Mouse (Mus musculus): Measurements from ENCODE around the gene Emg1. TPM values are rescaled to one million over a fixed set of nuclear protein-coding genes. Genes with fewer than 3 reads are reported as not detected.

The Emg1 gene
- polyA plus RNA-seq, 1 experiment, result 19.1 TPM

GRCm38 (mm10) chr6:124732476-124733370, 20.7 kb upstream of the Emg1 start:
- Histone ChIP-seq H3K27me3 (ENCODE audit: control insufficient read depth) (no peaks in the 10 kb centered on the region), H3K36me3 (ENCODE audit: control insufficient read depth) (peaks cover 2% of the 10 kb centered on the region), H3K4me3 (replicated peaks) (peak overlapping the region; percentile 38), H3K9me3 (ENCODE audit: control insufficient read depth, low read length) (no peaks in the 10 kb centered on the region), H3K4me1 (ENCODE audit: control insufficient read depth) (peaks cover 22% of the 10 kb centered on the region)
- TF ChIP-seq TAL1 (IDR thresholded peaks at IDR 0.05; ENCODE audit: low read length), result no peak
- TF ChIP-seq GATA1 (IDR thresholded peaks at IDR 0.05; ENCODE audit: low read length), result no peak

- TF ChIP-seq TAL1 (IDR thresholded peaks at IDR 0.05; ENCODE audit: low read length) (no peak), GATA1 (IDR thresholded peaks at IDR 0.05; ENCODE audit: low read length) (no peak)
- Histone ChIP-seq H3K36me3 (ENCODE audit: control insufficient read depth) (peaks cover 5% of the 10 kb centered on the region), H3K9me3 (ENCODE audit: control insufficient read depth, low read length) (no peaks in the 10 kb centered on the region), H3K27me3 (ENCODE audit: control insufficient read depth) (no peaks in the 10 kb centered on the region), H3K4me1 (ENCODE audit: control insufficient read depth) (peaks cover 25% of the 10 kb centered on the region), H3K4me3 (replicated peaks) (no peak overlapping the region)
Observed at GRCm38 (mm10) chr6:124731038-124731437, 19.1 kb upstream of the Emg1 start.

- Histone ChIP-seq H3K4me1 (ENCODE audit: control insufficient read depth) (peaks cover 27% of the 10 kb centered on the region), H3K27me3 (ENCODE audit: control insufficient read depth) (no peaks in the 10 kb centered on the region)
Observed at GRCm38 (mm10) chr6:124729850-124730705, 18.1 kb upstream of the Emg1 start.

GRCm38 (mm10) chr6:124728621-124729020, 16.6 kb upstream of the Emg1 start:
- Histone ChIP-seq H3K4me3 (replicated peaks) (no peak overlapping the region), H3K4me1 (ENCODE audit: control insufficient read depth) (peaks cover 38% of the 10 kb centered on the region), H3K27me3 (ENCODE audit: control insufficient read depth) (no peaks in the 10 kb centered on the region), H3K36me3 (ENCODE audit: control insufficient read depth) (peaks cover 14% of the 10 kb centered on the region), H3K9me3 (ENCODE audit: control insufficient read depth, low read length) (no peaks in the 10 kb centered on the region)
- TF ChIP-seq GATA1 (IDR thresholded peaks at IDR 0.05; ENCODE audit: low read length) (no peak), TAL1 (IDR thresholded peaks at IDR 0.05; ENCODE audit: low read length) (no peak)

More at GRCm38 (mm10) chr6:124729850-124730705, 18.1 kb upstream of the Emg1 start:
- Histone ChIP-seq H3K4me3 (replicated peaks) (no peak overlapping the region), H3K9me3 (ENCODE audit: control insufficient read depth, low read length) (no peaks in the 10 kb centered on the region), H3K36me3 (ENCODE audit: control insufficient read depth) (peaks cover 11% of the 10 kb centered on the region)
- TF ChIP-seq GATA1 (IDR thresholded peaks at IDR 0.05; ENCODE audit: low read length), result no peak
- no peak for TF ChIP-seq TAL1 (IDR thresholded peaks at IDR 0.05; ENCODE audit: low read length)

GRCm38 (mm10) chr6:124724472-124724871, 12.5 kb upstream of the Emg1 start:
- no peaks in the 10 kb centered on the region for H3K9me3 ChIP-seq (ENCODE audit: control insufficient read depth, low read length)
- no peak for TF ChIP-seq GATA1 (IDR thresholded peaks at IDR 0.05; ENCODE audit: low read length)
- no peak for TF ChIP-seq TAL1 (IDR thresholded peaks at IDR 0.05; ENCODE audit: low read length)
- H3K4me3 ChIP-seq (replicated peaks), result no peak overlapping the region
- peaks cover 16% of the 10 kb centered on the region for H3K36me3 ChIP-seq (ENCODE audit: control insufficient read depth)
- peaks cover 47% of the 10 kb centered on the region for H3K4me1 ChIP-seq (ENCODE audit: control insufficient read depth)
- no peaks in the 10 kb centered on the region for H3K27me3 ChIP-seq (ENCODE audit: control insufficient read depth)

GRCm38 (mm10) chr6:124723541-124723940, 11.6 kb upstream of the Emg1 start:
- Histone ChIP-seq H3K4me3 (replicated peaks) (no peak overlapping the region), H3K4me1 (ENCODE audit: control insufficient read depth) (peaks cover 56% of the 10 kb centered on the region), H3K9me3 (ENCODE audit: control insufficient read depth, low read length) (no peaks in the 10 kb centered on the region), H3K27me3 (ENCODE audit: control insufficient read depth) (no peaks in the 10 kb centered on the region), H3K36me3 (ENCODE audit: control insufficient read depth) (peaks cover 18% of the 10 kb centered on the region)
- TF ChIP-seq GATA1 (IDR thresholded peaks at IDR 0.05; ENCODE audit: low read length), result no peak

- Histone ChIP-seq H3K4me3 (replicated peaks) (no peak overlapping the region), H3K9me3 (ENCODE audit: control insufficient read depth, low read length) (no peaks in the 10 kb centered on the region), H3K27me3 (ENCODE audit: control insufficient read depth) (no peaks in the 10 kb centered on the region), H3K36me3 (ENCODE audit: control insufficient read depth) (peaks cover 21% of the 10 kb centered on the region), H3K4me1 (ENCODE audit: control insufficient read depth) (peaks cover 62% of the 10 kb centered on the region)
- TF ChIP-seq TAL1 (IDR thresholded peaks at IDR 0.05; ENCODE audit: low read length), result no peak
- no peak for TF ChIP-seq GATA1 (IDR thresholded peaks at IDR 0.05; ENCODE audit: low read length)
Observed at GRCm38 (mm10) chr6:124722876-124723473, 11.0 kb upstream of the Emg1 start.

- Histone ChIP-seq H3K4me3 (replicated peaks) (no peak overlapping the region), H3K36me3 (ENCODE audit: control insufficient read depth) (peaks cover 38% of the 10 kb centered on the region), H3K27me3 (ENCODE audit: control insufficient read depth) (no peaks in the 10 kb centered on the region), H3K4me1 (ENCODE audit: control insufficient read depth) (peaks cover 63% of the 10 kb centered on the region), H3K9me3 (ENCODE audit: control insufficient read depth, low read length) (no peaks in the 10 kb centered on the region)
- TF ChIP-seq GATA1 (IDR thresholded peaks at IDR 0.05; ENCODE audit: low read length), result no peak
- TF ChIP-seq TAL1 (IDR thresholded peaks at IDR 0.05; ENCODE audit: low read length), result no peak
Observed at GRCm38 (mm10) chr6:124720904-124721303, 8.9 kb upstream of the Emg1 start.
